Mouse (Mus musculus) thymus, postnatal 14 days (tissue): Measurements from ENCODE around the gene Mob4.
A peak's percentile ranks its signal among the peaks of the same experiment; 100 is the strongest.
"Not testable (repeated sequence)": the region's sequence is repeated elsewhere in the genome, so short reads cannot be mapped to it uniquely, and the experiment has no call there.

Source experiments
- DNase-seq: peaks from one replicate; pipeline ENCODE4 v3.0.0; 2021

The Mob4 gene

DNA sequence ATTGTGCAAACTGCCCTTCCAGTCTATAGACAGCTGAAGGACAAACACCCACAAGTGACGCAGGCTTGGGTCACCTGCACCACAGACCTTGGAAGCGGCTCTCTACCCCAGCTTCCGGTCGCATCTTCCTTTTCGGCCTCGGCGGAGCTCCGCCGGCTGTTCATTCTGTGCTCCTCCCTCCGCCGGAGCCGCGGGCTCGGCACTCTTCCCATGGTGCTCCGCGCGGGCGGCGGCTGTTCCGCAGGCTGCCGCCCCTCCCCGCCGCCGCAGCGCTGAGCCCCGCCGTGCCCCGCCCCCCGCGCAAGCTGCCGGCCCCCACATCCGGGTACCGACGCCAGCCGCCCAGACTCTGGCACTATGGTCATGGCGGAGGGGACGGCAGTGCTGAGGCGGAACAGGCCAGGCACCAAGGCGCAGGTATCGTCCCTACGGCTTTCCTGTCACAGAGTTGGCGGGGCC is at the start of gene Mob4:
Gene Mob4, plus strand, starts transcription at position 289 of the 459 bp plus-strand sequence.
- DNase-seq, result peak; percentile 95

DNA sequence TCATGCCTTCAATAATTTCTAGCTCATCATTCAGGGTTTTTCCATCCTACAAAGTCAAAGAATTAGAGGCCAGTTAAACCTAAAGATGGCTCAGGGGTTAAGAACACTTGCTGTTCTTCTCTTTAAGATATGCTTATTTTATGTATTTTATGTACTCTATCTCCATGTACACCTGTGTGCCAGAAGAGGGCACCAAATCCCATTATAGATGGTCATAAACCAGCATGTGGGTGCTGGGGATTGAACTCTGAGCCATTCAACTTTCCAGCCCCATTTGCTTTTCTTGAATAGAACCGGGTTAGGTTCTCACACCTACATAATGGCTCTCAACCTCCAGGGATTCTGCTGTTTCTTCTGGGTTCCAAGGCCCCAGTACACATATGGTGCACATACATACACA is 48.9 kb upstream of the Mob4 start:
- no peak for DNase-seq

DNA sequence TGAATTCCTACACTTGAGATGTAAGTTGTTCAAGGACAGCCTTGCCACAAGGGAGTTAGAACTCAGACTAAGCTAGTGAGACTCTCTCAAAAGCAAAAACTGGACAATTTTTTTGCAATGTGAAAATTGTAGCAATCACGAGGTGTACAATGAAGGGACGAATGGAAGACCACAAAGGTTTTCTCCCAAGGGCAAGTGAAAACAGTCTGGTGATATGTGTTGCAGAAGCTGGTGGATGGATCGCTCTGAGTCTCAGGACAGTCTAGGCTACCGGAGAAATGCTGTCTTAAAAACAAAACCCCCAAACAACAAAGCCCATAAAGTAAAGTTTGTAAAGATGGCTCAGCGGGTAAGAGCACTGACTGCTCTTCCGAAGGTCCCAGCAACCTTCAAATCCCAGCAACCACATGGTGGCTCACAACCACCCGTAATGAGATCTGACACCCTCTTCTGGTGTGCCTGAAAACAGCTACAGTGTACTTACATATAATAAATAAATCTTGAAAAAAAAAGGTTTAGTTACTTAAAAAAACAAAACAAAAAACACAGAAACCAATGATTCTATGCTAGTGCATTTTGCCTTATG is 45.2 kb upstream of the Mob4 start:
- no peak for DNase-seq

DNA sequence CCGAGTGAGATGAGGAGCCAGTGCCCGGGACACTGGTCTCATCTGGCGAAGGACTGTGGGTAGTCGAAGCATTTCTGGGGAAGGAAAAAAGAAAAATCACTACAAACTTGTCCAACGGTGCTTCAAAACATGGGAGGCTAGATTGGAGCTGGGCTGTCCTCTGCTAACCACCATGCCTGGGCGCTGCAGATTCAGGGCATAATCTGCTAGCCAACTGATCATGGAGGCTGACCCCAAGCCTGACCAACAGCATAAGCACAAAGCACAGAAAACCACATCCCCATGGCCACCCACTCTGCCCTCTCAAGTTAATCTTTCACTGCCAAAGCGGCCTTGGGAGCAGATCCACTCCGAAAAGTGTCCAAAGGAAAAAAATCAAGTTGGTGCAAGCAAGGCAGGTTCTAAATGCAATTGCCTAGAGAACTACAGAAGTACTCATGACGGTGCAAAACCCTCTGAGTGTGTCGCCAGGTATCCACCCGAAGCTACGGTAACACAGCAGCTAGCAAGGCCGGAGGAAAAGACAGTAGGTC is 44.1 kb upstream of the Mob4 start:
- DNase-seq, result no peak

- DNase-seq, result no peak
Observed at GRCm38 (mm10) chr1:55087401-55087904, 43.6 kb upstream of the Mob4 start.

GRCm38 (mm10) chr1:55087932-55088610 is 43.0 kb upstream of the Mob4 start, which contains the start of the genes Hspe1 and Hspd1:
Gene Hspe1 (plus strand): TSS chr1:55088132.
Gene Hspd1 (minus strand): TSS chr1:55088243.
- peak; percentile 99 for DNase-seq

DNA sequence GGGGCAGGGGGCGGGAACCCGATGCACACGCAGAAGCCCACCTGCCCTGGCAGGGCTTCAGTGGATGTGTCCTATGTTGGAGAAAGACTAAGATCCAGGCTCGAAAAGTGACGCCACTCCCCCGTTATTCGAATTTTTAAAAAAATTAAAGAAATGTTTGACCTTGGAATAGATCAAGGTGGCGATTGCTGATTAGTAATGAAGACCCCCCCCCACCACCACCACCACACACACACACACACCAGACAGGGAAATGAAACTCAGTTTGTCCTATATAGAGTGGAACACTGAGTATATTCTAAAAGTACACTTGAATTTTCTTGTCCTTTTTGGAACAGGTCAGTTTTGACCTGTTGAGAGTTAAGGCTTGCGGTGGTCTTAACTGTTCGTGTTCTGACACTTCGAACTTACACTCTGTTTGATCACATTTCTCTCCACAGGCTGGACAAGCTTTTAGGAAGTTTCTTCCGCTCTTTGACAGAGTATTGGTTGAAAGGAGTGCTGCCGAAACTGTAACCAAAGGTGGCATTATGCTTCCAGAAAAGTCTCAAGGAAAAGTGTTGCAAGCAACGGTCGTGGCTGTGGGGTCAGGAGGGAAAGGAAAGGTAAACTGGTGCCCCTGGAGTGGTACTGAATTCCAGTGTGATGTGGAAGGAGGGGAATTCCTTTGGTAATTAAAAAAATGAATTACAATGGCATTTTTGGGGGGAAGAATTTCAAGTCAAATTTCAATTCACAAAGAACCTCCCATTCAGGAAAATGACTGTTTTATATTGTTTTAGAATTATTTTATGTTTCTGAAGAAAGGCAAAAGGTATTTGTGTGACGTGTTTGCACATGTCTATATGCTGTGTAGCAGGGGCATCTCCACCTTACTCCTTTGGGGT is 42.2 kb upstream of the Mob4 start:
- no peak for DNase-seq

GRCm38 (mm10) chr1:55089498-55090064 is 41.5 kb upstream of the Mob4 start:
- DNase-seq, result no peak

DNA sequence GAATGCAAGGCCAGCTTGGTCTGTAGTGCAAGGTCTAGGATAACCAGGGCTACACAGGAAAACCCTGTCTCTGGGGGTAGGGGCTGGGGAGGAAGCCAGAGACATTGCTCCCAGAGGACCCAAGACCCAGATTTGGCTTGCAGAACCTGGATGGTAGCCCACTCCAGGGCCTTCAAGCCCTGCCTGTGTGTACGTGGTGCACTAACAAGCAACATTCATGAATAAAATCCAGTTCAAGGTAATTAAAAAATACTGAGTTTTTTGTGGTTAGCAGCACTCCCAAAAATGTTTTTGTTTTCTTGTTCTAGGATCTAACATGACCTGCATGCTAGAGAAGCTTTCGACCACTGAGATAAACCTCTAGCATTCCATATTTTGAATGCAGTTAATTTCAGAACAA is 39.0 kb upstream of the Mob4 start:
- no peak for DNase-seq

- DNase-seq, result no peak
Observed at GRCm38 (mm10) chr1:55092469-55092868, 38.6 kb upstream of the Mob4 start.

- DNase-seq, result no peak
Observed at GRCm38 (mm10) chr1:55106919-55107585, 24.0 kb upstream of the Mob4 start.

- no peak for DNase-seq
Observed at GRCm38 (mm10) chr1:55107644-55108043, 23.4 kb upstream of the Mob4 start.

DNA sequence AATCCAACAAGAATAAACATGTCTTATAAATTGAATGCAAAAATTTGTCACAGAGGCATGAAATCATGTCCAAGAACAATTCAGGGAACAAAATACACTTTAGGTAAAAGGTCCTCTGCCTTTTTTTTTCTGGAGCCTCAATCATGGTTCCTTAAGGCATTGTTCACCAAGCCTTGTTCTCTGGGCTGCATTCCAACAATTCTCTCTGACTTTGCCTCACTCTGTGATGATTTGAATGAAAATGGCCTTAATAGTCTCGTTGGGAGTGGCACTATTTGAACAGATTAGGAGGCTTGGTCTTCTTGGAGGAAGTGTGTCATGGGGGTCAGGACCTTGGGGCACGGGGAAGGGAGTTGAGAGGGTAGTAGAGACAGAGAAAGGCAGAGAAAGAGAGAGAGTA is 22.6 kb upstream of the Mob4 start:
- DNase-seq, result no peak

DNA sequence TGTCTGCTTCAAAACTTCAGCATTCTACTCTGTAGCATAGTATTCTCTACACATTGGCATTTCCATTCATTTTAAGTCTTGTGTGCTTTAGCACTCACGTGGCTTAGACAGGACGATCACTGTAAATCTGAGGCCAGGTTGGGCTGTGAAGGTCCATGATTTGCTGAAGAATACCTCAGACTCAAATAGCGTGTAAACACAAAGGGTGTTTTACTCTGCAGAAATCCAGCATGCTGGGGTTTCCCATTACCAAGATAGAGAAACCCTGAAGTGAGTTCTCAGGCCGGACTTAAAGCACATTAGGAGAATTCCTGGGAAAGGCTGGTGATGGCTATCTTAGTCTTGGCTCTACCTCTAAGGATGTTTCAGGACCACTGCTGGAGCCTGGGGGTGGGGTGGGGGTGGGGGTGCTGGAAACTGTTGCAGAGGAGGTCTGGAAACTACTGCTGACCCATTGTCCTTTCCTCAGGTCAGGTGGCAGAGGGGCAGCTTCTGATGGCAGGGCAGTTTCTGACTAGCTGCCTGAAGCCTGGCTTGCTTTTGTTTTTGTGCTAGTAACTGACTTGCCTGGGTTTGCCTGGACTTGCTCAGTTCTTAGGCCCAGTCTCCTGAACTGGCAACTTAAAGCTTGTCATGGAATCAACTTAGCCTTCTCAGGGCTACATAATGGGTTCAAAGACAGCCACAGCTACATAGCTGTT is 21.8 kb upstream of the Mob4 start:
- DNase-seq, result no peak

GRCm38 (mm10) chr1:55123046-55123445 is 8.0 kb upstream of the Mob4 start:
- no peak for DNase-seq

DNA sequence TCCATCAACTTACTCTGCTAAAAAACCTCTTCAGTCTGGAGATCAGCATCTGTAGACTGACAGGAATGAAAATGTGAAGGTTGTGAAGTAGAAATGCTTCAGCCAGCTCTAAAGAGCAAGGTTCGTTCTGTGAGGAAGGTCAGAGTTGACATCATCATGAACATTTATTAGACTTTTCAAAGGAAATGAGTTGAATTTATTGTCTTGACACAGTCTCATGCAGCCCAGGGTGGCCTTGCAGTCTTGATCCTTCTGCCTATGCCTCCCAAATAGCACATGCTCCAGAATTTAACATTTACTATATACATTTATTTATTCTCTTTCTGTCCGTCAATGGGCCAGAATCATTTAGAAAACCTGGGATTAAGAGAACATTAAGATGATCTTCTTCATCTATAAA is 7.5 kb upstream of the Mob4 start:
- no peak for DNase-seq

- DNase-seq, result not testable (repeated sequence)
Observed at GRCm38 (mm10) chr1:55124136-55124535, 6.9 kb upstream of the Mob4 start.

DNA sequence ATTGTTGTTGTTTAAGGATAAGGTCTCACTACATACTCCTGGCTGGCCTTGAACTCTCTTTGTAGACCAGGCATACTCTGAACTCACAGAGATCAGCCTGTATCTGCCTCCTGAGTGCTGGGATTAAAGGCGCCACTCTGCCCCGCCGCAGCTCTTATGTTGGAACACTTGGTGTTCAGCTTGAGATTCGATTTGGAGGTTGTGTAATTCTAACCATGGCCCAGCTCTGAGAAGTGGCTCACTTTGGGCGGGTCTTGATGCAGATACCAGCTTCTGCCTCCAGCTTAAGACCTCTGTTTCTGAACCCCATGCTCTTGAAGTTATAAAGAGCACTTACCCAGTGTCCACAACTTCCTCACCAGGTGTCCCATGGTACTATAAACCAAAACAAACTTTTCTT is 1.3 kb upstream of the Mob4 start:
- no peak for DNase-seq

DNA sequence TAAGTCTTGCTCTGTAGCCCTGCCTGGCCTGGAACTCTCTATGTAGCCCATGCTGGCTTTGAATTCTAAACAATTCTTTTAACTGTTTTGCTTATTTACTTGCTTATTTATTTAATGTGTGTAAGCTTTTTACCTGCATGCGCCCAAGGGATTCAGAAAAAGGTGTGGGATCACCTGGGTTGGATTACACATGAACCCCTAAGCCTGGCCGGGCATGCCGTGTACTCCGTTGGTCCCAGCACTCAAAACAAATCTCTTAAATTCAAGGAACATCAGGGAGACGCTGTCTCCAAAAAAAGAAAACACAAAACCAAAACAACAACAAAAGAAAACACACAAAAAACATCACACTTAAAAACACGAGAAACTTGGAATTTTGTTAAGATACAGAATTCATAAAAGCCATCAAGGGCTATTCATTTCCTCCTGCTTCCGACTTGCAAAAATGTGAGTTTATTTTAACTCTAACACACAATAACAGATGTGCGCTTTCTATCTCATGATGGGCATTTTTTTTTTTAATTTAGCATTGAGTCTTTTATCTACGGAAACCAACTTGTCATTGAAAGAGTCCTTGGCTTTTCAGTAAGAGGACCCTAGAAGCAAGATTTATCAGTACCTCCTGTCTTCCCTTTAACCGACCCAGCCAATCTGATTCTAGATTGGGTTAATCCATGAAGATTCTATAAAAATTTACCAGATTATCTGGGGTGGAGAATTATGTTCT is 678 bp upstream of the Mob4 start:
- DNase-seq, result no peak

DNA sequence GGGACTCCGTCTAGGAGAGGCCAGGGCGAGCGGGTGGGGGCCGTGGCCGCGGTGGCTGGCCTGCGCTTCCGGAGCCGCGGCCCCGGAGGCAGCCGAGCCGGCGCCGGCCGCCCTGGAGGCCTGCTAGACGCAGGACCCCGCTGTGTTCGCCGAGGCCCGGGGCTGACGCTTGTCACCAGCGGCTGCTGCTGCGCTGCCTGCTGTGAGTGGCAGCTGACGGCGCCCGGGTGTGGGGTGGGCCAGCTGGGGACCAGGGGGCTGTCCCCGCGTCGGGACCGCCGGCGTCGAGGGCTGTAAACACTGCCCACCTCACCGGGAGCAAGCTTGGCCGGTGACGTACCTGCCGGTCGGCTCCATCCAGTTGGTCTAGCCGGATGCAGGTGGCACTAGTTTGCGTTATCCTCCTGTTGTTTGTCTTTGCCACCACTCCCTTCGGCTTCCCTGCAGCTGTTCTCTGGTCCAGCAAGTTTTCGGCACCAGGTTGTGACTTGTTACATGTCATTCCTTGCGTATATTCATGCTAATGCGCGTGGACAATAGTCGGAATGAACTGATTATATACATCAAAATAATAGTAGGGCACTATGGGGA is 488 bp downstream of the Mob4 start:
- peak; percentile 72 for DNase-seq
